Mouse (Mus musculus) gastrocnemius, postnatal 25 days (tissue): ENCODE measurements around the gene Cntn4. TPM values are rescaled to one million over a fixed set of nuclear protein-coding genes. Genes with fewer than 3 reads are reported as not detected.
A peak's percentile ranks its signal among the peaks of the same experiment; 100 is the strongest.

Source experiments
- DNase-seq: peaks from one replicate; pipeline ENCODE4 v3.0.0; 2022
- total RNA-seq, 2 experiments: library from RNA; stranded (reverse); gene quantifications; 1 replicate in 1 of 2; 2 replicates in 1 of 2; pipeline ENCODE4 v1.2.3; 2021

Cntn4 gene
- total RNA-seq, 2 experiments from 2014 or later: not detected

DNA sequence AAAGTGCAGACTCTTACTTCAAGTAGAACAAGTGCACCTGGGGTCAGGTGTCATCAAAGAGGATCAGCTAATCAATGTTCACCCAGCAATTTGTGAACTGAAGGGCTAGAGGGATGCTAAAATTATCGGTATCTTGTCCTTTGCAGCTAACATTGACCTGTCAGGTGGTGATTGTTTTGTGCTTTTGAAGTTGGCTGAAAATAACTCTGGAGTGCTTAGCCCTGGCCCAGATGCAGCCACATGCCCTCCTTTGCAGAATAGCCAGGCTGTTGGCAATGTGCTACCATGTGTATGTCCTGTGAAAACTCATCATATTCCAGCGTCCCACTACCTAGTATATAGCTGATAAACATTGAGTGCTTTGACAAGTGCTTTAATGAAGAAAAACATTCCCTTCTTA lies 786.4 kb downstream of the Cntn4 start:
- DNase-seq: no peak

DNA sequence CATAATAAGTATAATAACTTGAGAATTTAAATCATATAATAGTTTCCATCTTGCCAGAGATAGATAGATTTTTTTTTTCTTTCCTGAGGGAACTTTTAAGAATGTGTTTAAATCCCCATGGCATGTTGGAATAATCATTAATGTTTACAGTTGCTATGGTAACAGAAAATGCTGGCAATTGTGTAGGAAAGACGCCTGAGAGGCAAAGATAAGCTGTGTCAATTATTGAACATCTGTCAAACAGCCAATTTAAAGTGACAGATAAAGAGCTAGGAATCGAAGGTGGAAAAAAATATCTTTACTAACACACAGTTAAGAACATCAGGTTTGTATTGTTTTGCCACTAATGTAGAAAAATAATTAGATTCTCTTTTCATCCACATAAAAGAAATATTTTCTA lies 788.3 kb downstream of the Cntn4 start:
- DNase-seq: no peak

DNA sequence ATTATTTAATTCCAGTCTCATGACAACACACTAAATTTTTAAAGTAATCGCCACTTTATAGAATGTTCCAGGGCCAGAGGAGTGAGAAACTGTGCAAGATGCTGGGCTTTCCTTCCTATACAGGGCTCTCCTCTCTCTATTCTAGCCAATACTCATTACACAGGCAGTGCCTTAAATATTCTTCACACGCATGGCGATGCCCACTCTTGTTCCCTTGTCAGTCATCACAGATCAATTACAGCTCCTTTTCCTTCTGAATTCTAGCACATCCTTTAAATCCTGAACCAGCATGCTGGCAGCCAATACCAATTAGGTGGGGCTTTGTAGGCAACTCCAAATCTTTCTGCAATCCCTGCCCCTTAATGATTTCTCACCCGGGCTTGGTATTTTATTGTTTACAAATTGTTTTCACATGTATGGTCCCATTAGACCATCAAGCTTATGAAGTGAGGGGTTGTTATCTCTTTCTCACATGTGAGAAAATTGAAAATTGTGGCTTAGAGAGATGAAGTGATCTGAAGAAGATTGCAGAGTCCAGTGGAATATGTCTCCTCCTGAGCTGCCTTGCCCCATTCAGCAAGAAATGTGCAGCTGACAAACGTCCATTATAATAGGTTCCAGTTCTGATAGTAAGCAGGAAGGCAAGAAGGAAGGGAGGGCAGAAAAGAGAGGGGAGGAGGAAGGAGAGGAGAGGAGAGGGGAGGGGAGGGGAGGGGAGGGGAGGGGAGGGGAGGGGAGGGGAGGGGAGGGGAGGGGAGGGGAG lies 789.0 kb downstream of the Cntn4 start:
- no peak for DNase-seq

DNA sequence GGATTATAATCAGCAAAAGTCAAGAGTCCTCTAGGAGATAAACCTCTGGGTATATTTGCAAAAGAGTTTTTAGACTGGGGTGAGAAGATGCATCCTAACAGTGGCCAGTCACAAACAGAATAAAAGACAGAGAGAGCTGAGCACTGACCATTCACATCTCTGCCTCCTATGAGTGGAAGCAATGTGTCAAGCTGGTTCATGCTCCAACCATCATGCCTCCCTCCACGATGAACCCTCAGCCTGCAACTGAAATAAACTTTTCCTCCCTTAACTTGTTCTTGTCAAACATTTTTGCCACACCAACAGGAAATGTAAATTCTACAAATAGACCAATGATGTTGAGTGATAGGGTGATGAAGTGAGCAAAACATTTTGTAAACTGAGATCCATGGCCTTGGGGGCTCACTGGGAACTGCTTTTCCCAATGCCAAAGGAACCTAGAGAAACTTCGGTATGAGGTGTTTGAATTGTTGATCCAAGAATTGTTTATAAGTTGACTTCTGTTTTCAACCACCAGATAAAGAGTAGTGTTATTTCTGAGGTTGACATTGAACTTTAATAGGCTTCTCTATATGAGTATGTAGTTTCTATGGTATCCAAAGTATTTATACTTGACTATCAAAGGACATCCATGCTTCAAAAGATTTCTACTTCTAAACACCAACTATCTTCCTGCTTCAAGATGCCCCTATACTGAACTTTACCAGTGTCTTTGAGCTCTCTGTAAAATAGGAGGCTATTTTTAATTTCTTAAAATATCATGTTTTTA lies 794.6 kb downstream of the Cntn4 start:
- DNase-seq: no peak

DNA sequence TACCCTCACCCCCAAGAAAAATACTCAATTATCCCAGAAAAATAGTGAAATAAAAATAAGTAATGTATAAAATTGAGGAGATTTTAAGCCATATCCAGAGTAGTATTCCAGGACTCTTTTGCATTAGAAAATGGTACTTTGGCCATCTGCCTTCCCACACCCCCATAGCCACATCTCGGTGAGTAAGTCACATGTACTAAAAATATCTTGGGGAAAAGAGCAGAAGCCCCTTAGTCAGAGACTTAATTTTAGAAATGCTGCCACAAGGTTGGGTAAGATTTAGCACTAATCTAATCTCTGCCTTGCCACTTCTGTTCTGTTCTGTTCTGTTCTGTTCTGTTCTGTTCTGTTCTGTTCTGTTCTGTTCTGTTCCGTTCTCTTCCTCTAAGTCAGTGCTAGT lies 796.4 kb downstream of the Cntn4 start:
- DNase-seq: no peak

DNA sequence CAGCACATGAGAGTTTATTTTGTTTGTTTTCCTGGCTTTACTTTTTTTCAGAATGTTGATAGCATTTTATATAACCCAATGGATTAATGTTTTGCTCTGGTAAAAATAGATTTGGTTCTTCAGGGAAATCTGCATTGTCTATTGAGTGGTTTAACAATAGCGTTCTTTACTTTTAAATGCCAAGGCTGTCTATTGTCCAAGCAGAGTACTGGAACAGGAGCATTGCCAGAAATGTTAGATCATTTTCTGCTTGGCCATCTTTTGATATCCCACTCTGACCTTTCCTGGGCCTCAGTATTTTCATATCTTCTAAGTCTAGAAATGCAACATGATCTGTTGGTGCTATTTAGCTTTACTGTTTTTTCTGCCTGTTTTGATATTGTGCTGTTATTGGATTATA lies 804.1 kb downstream of the Cntn4 start:
- no peak for DNase-seq

DNA sequence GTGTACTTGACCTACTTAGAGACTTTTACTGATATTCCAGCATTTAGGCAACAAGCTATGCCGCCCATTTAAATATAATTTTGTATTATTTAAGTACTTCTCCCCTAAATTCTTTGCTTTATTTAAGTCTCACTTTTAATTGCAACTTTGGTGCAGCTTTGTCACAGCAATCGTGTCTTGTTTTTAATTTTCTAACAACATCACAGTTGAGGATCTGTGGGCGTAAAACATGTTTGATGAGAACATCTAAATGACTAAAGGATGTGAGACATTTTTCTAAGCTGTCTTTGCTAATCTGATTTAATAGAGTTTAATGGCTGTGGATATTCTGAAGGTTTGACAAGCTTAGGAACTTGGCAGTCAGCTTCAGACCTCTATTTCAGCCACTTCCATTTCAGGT lies 818.8 kb downstream of the Cntn4 start:
- no peak for DNase-seq

DNA sequence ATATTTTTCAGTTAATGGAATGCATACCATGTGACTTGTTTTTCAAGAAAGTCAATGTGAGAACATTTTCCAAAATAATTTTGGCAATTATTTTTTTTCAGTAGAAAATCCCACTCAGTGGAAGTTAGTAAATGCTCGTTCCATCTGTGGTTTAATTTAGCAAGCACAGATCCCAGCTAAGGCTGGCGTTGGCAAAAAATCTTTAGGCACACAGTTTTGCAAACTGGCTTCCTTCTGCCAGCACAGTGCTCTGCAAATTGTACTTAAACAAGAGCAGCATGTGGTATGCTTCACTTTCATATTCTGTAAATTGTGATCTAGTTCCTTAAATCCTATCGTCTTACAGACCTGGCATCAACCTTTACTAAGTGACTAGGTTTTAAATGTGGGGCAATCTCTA lies 821.7 kb downstream of the Cntn4 start:
- DNase-seq: no peak

DNA sequence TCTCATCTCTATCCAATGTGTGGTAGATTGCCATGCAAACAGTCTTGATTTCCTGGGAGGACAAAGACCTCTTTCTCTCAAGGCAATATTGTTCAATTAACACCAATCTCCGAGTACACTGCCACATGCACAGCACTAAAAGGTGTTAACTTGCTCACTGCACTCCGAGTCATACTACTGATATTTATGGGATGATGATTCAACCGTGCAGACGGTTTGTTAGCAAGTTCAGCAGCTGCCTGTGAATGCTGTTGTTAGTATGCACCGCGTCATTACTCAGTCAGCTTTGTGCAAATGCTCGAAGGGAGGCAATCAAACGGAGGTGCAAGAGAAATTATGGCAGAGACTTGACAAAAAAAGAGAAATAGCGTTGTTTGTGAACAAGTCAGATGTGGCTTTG lies 826.5 kb downstream of the Cntn4 start:
- DNase-seq: no peak

DNA sequence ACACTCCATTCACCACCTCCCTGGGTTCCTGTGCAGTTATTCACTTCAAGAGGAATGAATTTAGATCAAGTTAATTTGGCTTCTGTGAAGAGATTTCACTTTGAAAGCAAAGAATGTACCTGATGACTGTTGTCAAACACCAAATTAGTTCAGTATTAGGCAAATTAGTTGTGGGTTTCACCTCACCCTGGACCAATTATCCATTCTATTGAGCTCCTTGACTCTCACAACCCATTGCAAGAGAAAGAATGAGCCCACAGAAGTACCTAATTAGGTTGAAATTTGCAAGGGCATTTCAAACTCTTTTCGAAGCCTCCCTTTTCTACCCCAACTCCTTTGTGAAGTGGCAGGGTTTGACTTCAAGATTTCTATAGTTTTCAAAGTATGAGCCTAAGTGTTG lies 842.9 kb downstream of the Cntn4 start:
- DNase-seq: no peak

DNA sequence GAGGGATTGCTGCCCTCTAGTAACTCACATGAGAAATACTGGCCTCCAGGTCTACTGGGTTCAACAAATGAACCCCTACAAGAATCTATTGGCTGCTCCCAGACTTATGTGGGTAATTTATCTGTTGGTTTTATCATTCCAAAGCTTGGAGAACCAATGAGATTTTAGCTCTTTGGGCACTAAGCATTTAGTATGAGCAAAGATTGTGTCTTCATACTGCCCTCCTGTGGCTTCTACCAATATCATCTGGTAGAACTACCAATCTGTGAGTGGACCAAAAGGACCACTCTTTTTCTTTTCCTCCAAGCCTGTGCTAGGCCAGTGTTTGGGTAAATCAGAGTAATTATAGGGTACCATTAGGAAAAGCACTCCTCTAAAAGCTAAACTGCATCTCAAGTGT lies 866.0 kb downstream of the Cntn4 start:
- DNase-seq: no peak

DNA sequence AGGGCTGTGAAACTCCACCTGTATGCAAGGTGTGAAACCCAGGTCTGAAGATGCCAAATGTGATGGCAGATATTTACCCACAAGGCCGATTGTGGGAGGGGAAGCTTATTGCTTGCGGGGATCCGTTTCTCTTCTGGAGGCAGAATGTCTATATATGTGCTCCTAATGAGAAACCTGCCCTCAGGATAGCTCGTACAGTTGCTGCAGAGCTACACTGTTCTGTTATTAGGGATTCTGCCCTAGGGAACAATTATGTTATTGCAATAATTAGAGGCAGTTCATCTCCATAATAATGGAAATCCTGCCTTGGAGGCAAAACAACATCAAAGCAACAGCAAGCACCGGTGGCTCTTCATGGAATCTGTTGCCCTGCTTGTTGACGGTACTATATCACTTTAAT lies 884.2 kb downstream of the Cntn4 start:
- no peak for DNase-seq

DNA sequence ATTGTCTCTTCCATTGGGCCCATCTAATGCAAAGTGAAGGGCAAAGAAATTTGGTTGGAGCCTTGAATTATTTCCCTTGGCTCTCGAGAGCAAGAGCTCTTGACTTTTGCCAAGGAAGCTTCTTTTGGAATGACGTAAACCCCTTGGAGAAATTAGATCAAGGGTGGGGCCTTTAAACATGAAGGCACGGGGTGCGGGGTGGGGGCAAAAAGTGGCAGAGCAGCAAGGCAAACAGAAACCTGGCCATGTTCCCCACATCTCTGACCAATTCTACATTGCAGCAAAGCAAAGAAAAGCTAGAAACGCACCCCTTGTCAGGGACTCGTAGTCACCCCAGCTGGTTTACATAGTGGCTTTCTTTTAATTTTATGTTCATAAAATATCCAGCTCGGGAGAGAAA lies 887.9 kb downstream of the Cntn4 start:
- DNase-seq: peak; percentile 6

DNA sequence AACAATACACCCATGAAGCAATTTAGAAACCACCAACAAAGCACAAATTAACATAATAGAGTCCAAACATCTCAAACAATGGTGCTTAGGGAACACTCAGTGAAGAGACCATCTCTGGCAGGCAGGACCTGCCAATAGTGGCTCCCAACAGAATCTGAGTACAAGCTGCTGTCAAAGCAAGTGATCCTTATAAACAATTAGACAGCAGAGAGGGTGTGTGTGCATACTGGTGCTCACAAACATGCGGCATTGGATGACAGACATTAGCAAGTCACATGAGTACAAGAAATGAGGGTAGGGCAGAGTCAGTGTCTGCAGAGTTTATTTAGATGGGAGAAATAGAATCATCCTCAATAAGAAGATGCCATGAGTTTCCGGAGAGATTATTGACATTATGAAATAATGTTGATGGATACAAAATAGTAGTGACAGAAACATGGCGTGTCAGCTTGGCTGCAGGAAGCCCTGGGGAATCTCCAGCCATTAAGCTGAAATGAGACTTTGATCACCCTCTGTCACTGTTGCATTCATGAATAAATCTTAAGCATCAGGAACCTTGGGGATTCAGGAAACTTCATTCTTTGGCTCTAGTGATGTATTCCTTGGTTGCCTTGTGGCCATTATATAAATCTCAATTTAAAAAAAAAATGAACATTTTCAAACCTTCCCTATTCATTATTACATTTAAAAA lies 888.5 kb downstream of the Cntn4 start:
- no peak for DNase-seq

DNA sequence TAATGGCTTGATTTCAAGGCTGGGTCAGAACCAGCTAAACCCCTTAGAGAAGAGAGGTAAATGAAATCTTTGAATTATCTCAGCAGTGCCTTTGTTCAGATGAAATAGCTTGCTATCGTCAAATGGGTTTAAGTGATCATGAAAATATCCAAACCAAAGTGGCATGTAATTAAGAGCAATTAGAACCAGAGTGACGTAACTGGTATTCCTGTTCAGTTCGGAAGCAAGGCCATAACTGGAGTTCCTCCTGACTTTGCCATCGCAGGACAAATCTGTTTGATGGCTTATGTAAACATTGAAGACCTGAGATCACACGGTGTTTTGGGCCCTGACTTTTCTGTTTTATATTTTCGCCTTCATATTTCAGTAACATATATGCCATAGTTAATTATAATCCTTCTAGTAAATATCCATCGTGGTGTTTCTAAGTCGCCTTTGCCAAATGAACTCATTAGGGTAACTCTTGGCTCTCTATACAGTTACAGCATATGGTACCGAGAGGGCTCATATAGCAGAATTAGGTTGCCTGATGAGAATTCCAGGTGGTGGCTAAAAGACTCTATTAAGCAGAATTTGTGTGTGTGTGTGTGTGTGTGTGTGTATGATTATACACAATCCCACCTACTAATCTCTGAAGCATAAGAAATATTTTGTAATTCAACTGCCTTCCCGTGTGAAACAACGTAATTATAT lies 889.6 kb downstream of the Cntn4 start:
- DNase-seq: no peak

DNA sequence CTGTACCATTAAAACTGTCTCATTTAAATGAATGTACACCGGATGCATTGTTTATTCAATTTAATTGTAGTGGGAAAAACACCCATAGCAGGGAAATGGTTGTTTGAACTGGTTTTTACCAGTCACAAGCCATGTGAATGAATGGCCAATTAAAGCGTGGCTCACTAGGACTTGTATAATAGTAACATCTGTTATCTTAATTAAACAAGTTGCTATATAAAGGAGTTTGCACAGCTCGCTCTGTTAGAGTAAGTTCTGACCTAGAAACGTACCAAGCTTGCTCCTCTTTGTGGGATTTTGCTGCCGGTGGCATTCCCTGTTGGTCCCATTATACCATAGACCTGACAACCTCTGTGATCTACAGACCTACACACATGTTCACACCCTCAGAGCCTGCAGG lies 902.7 kb downstream of the Cntn4 start:
- no peak for DNase-seq

DNA sequence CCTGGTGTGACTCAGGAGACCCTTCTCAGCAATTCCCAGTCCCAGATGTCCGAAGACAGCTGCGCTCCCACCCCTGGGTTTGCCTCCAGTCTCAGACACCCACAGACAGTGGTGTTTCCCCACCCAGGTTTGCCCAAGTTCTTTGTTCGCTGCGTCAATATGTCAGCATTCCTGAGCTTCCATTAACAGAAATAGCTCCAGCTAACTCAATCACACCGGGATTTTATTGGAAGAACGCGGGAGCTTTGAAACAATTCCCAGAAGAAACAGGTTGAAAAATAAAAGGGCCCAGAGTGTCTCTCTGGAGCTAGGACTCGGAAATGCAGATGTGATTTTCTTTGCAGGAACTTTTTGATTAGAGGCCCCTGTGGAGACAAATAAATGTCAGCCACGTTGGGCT lies 916.3 kb downstream of the Cntn4 start:
- no peak for DNase-seq

DNA sequence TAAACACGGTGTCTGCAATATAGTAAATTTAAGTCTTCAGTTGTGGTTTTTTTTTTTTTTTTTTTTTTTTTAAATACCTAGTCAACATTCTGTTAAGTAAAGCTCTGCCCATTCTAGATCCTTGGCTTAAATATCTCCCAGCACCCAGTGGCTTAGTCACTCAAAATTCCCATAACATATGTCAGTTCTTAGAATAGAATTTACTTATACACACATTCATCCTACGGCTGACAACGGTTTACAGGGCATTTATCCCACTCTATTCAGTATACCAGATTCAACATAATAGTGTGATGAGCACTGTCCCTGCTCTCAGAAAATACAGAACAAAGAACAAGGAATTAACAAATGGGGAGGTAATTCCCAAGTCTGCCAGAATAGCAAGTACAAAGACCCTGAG lies 939.6 kb downstream of the Cntn4 start:
- DNase-seq: no peak

DNA sequence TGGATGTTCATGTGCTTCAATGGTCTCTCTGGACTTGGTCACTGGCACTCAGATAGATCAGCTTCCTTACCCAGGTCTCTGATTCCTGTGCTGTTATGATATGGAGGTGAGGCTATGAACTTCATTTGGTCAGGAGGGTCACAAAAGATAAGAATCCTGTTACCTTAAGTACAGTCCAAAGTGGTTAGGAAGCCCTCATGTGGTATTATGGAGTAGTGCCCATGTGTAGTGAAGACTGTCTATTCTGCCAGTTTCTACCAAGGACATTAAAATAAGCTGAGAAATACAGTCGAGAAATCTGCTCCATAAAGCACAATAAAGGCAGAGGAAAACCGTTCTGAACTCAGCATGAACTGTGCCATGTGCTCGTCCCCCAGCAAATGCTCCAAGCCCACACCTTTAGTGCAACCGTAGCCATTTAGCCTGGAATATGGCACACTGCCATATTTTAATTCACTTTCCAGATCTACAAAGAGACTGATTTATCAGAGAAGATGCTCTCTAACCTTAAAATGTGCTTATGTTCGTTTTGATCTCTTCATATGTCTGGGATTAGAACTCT lies 943.8 kb downstream of the Cntn4 start:
- no peak for DNase-seq

DNA sequence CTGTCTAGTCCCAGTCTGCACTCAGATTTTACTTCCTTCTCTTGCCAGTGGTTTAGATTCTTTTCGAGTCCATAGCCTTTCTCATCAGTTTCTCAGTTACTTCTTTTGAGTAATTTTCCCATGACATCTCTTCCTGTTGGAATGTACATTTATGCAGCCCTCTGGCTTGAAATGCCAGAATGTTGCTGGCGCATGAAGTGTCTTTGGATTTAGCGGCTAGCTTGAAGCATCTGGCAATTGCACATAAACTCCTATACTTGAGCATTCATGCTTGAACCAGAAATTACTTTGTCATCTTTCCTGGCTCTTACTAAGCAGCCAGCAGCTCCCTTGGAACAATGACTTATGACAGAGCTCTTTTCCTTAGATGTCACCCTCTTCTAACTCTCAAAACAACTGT lies 965.6 kb downstream of the Cntn4 start:
- no peak for DNase-seq

DNA sequence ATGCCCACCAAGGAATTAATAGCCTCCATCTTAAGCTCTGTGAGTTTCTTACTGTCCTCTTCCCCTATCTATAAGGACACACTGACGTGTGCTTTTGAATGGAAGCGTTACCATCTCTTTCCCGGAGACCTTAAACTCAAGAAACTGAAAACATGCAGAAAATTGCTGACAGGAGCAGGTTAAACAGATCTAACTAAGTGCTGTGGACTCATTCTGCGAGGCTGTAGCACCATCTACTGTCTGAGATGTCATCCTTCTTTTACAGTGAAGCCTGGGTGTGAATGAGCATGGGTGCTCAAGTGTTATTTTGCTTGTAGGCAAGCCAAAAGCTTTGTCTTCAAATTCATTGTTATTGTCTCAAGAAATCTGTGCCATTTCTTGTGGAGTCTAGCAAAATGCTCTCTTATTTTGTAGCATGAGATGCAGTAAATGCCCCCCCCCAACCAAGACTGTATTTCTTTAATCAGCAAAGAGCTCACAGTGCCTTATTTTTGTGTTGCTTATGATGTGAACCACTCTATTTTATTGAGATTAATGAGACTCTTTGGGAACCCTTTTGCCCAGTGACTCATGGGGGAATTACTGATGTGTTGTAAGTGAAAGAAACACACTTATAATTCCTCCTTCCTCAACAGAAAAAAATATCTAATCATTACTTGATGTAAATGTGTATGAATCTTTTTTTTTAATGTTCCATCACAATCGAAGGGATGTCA lies 968.2 kb downstream of the Cntn4 start:
- DNase-seq: no peak

DNA sequence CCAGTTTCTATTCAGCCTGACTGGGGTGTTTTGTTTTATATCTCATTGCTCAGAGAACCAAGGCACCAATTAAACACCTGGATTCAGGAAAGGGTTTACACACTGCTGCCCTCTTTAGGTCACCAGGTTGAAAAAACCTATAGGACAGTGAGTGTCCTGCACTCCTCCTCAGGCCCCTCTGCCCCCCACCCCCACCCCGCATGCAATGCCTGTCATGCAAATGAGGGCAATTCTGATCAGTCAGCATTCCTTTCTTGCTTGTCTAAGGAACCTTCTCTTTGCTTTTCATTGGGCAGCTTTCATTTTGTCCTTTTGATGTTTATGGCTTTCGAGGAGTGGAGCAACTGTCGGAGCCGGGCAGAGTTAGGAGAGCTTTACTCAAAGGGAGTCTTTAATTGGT lies 969.5 kb downstream of the Cntn4 start:
- DNase-seq: no peak
